Mouse (Mus musculus): ENCODE data around the gene Irak4. TPM values are rescaled to one million over a fixed set of nuclear protein-coding genes. Genes with fewer than 3 reads are reported as not detected.

Irak4 gene
- 1 to 10 TPM; 1.7 to 5.0 (median 3.3) TPM for total RNA-seq (2022)

- peak; percentile 89 to 91 for DNase-seq (ENCODE audit: low spot score in 2 of 2)
These were observed at the start of gene Irak4, which contains the start of gene Pus7l for GRCm38 (mm10) chr15:94543409-94544051. Gene Irak4 (plus strand): TSS chr15:94543643. Gene Pus7l (minus strand): TSS chr15:94543547.

GRCm38 (mm10) chr15:94494445-94494844 is 49.0 kb upstream of the Irak4 start:
- no peak for DNase-seq (ENCODE audit: low spot score in 2 of 2)

- no peak for DNase-seq (ENCODE audit: low spot score in 2 of 2)
These were observed 47.5 kb upstream of the Irak4 start for GRCm38 (mm10) chr15:94495936-94496335.

- no peak for DNase-seq (ENCODE audit: low spot score in 2 of 2)
These were observed 44.2 kb upstream of the Irak4 start for GRCm38 (mm10) chr15:94499260-94499659.

- no peak for DNase-seq (ENCODE audit: low spot score in 2 of 2)
These were observed 39.8 kb upstream of the Irak4 start for GRCm38 (mm10) chr15:94503451-94504215.

- DNase-seq (ENCODE audit: low spot score in 2 of 2), result no peak
These were observed 25.4 kb upstream of the Irak4 start for GRCm38 (mm10) chr15:94517913-94518491.

- peak in 1 of 2 experiments; percentile 25 for DNase-seq (ENCODE audit: low spot score in 2 of 2)
These were observed 23.1 kb upstream of the Irak4 start for GRCm38 (mm10) chr15:94520205-94520900.

- no peak for DNase-seq (ENCODE audit: low spot score in 2 of 2)
These were observed 22.5 kb upstream of the Irak4 start for GRCm38 (mm10) chr15:94520959-94521358.

GRCm38 (mm10) chr15:94523251-94523650 is 20.2 kb upstream of the Irak4 start:
- no peak for DNase-seq (ENCODE audit: low spot score in 2 of 2)

GRCm38 (mm10) chr15:94524956-94525355 is 18.5 kb upstream of the Irak4 start:
- no peak for DNase-seq (ENCODE audit: low spot score in 2 of 2)

GRCm38 (mm10) chr15:94530519-94530918 is 12.9 kb upstream of the Irak4 start:
- DNase-seq (ENCODE audit: low spot score in 2 of 2), result no peak

- no peak for DNase-seq (ENCODE audit: low spot score in 2 of 2)
These were observed 11.1 kb upstream of the Irak4 start for GRCm38 (mm10) chr15:94532306-94532705.

GRCm38 (mm10) chr15:94532956-94533355 is 10.5 kb upstream of the Irak4 start:
- DNase-seq (ENCODE audit: low spot score in 2 of 2), result no peak

GRCm38 (mm10) chr15:94535521-94535920 is 7.9 kb upstream of the Irak4 start:
- no peak for DNase-seq (ENCODE audit: low spot score in 2 of 2)

GRCm38 (mm10) chr15:94539296-94539695 is 4.1 kb upstream of the Irak4 start:
- DNase-seq (ENCODE audit: low spot score in 2 of 2), result no peak

GRCm38 (mm10) chr15:94542567-94543408 is 655 bp upstream of the Irak4 start:
- no peak for DNase-seq (ENCODE audit: low spot score in 2 of 2)

- no peak for DNase-seq (ENCODE audit: low spot score in 2 of 2)
These were observed 701 bp downstream of the Irak4 start for GRCm38 (mm10) chr15:94544052-94544636.

GRCm38 (mm10) chr15:94544844-94545243 is 1.4 kb downstream of the Irak4 start:
- no peak for DNase-seq (ENCODE audit: low spot score in 2 of 2)

- DNase-seq (ENCODE audit: low spot score in 2 of 2), result no peak
These were observed 10.1 kb downstream of the Irak4 start for GRCm38 (mm10) chr15:94553536-94553935.

- DNase-seq (ENCODE audit: low spot score in 2 of 2), result peak; percentile 59 to 92
These were observed 14.0 kb downstream of the Irak4 start for GRCm38 (mm10) chr15:94557442-94557841.

Data from layer of hippocampus, adult 8-10 months (tissue).